Mouse (Mus musculus) olfactory bulb, adult 2 months (tissue): Measurements from ENCODE around the gene Alyref2.

Experiments
- CTCF ChIP-seq: fragments of 200-500 bp; IDR thresholded peaks from 2 replicates; pipeline ENCODE4 v1.5.1; 2012; ENCODE audit warnings: low read depth, mild to moderate bottlenecking, low read length, moderate library complexity; ENCODE audit not compliant: insufficient read depth
- POLR2A ChIP-seq: fragments of 200-500 bp; IDR thresholded peaks from 2 replicates; pipeline ENCODE4 v1.6.1; 2012; ENCODE audit warnings: mild to moderate bottlenecking, low read depth, low read length, moderate library complexity; ENCODE audit not compliant: insufficient read depth

DNA sequence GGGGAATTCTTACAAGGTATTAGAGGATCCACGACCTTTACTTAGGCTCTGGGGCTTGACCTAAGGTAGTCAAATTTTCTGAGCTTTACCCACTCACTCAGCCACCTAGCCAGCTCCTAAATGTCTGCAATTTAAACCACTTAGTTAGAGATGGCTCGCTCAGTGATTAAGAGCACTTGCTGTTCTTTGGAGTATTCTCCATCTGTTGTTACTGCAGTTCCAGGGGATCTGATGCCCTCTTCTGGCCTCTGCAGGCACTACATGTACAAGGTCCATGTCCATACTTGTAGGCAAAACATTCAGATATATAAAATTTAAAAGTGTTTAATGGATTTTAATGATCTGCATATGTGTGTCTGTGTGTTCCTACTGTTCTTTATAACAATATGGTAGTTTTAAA, 24.3 kb upstream of the Alyref2 start:
- TF ChIP-seq CTCF (no peak), POLR2A (no peak)
